ENCODE assay signal across 8 mouse cellular contexts in genomic region chr5:112847985-112848542, GRCm38 (mm10). TPM values are rescaled to one million over a fixed set of nuclear protein-coding genes. Genes with fewer than 3 reads are reported as not detected.
DNase-seq lines count a peak whose midpoint lies in the region; ATAC-seq and TF ChIP-seq lines count a peak whose summit lies in the region.
"Had no signal": no experiment of that assay in that cellular context is flagged by ENCODE, and none has a peak within 500 bp of the region (broad histone marks: within the 10 kb centered on the region; RNA-seq: fewer than 3 reads in every experiment).

No protein-coding gene starts in this region.

- H3K27ac ChIP-seq in ES-Bruce4 (ENCODE audit: insufficient read depth, low read length), result no peak overlapping the region
- no peak overlapping the region for H3K27ac ChIP-seq in embryonic facial prominence, embryonic 11.5 days (replicated peaks; ENCODE audit: low read depth, low read length)
- H3K27ac ChIP-seq in hindbrain, embryonic 13.5 days, result peak overlapping the region; percentile 55; the same call in 1 of the 2 replicates
- no peak overlapping the region for H3K27ac ChIP-seq in midbrain, embryonic 12.5 days (replicated peaks)
- H3K27ac ChIP-seq in gastrocnemius, adult 2 months, result no peak overlapping the region
- H3K27ac ChIP-seq: macrophage had no signal

- H3K4me1 ChIP-seq in ES-Bruce4 (ENCODE audit: control insufficient read depth, insufficient read depth, low read length), result peaks cover 3% of the 10 kb centered on the region
- no peaks in the 10 kb centered on the region; the same call in 1 of the 2 replicates for H3K4me1 ChIP-seq in embryonic facial prominence, embryonic 11.5 days (ENCODE audit: control insufficient read depth, insufficient read depth, low read length)
- peaks cover 77% of the 10 kb centered on the region for H3K4me1 ChIP-seq in hindbrain, embryonic 13.5 days (replicated peaks)
- peaks cover 68% of the 10 kb centered on the region for H3K4me1 ChIP-seq in midbrain, embryonic 12.5 days

- DNase-seq in embryonic facial prominence, embryonic 11.5 days (ENCODE audit: low spot score), result peak; percentile 8
- DNase-seq in gastrocnemius, adult 2 months, result no peak
- DNase-seq in left cerebral cortex, postnatal 14 days (ENCODE audit: low spot score in 2 of 2), result no peak
- no peak for DNase-seq in urinary bladder, postnatal 25 days (ENCODE audit: low spot score)

- no peaks in the 10 kb centered on the region for H3K36me3 ChIP-seq in ES-Bruce4 (ENCODE audit: control insufficient read depth, insufficient read depth, low read length, poor library complexity, severe bottlenecking)
- H3K36me3 ChIP-seq in embryonic facial prominence, embryonic 11.5 days (replicated peaks; ENCODE audit: control insufficient read depth, insufficient read depth, low read depth, low read length), result no peaks in the 10 kb centered on the region
- H3K36me3 ChIP-seq in hindbrain, embryonic 13.5 days, result no peaks in the 10 kb centered on the region
- no peaks in the 10 kb centered on the region for H3K36me3 ChIP-seq in midbrain, embryonic 12.5 days

- TF ChIP-seq CTCF in ES-Bruce4 (IDR thresholded peaks at IDR 0.05; ENCODE audit: low read depth, low read length), result no peak
- TF ChIP-seq CTCF in gastrocnemius, adult 2 months (IDR thresholded peaks at IDR 0.05), result no peak

- no peaks in the 10 kb centered on the region for H3K9me3 ChIP-seq in ES-Bruce4 (replicated peaks; ENCODE audit: control insufficient read depth, insufficient read depth, low read length, poor library complexity, severe bottlenecking)
- H3K9me3 ChIP-seq in embryonic facial prominence, embryonic 11.5 days (replicated peaks; ENCODE audit: control insufficient read depth, low read length), result no peaks in the 10 kb centered on the region
- H3K9me3 ChIP-seq in hindbrain, embryonic 13.5 days, result no peaks in the 10 kb centered on the region
- H3K9me3 ChIP-seq in midbrain, embryonic 12.5 days, result no peaks in the 10 kb centered on the region

- peak overlapping the region; percentile 9; the same call in 1 of the 2 replicates for H3K4me3 ChIP-seq in ES-Bruce4 (ENCODE audit: low read depth, low read length)
- H3K4me3 ChIP-seq in embryonic facial prominence, embryonic 11.5 days (ENCODE audit: low read depth, low read length), result no peak overlapping the region
- no peak overlapping the region for H3K4me3 ChIP-seq in hindbrain, embryonic 13.5 days
- 0 out of 2 replicates have a peak overlapping the region, but pooled peaks have one; percentile 3 for H3K4me3 ChIP-seq in midbrain, embryonic 12.5 days
- H3K4me3 ChIP-seq in gastrocnemius, adult 2 months, result no peak overlapping the region

- TF ChIP-seq EP300 in ES-Bruce4 (IDR thresholded peaks at IDR 0.05; ENCODE audit: insufficient read depth, low read depth, low read length), result no peak

- no peak overlapping the region for H3K9ac ChIP-seq in ES-Bruce4 (ENCODE audit: low read depth, poor library complexity, severe bottlenecking)
- no peak overlapping the region for H3K9ac ChIP-seq in embryonic facial prominence, embryonic 11.5 days (replicated peaks; ENCODE audit: low read length)
- no peak overlapping the region for H3K9ac ChIP-seq in hindbrain, embryonic 13.5 days
- H3K9ac ChIP-seq in midbrain, embryonic 12.5 days (replicated peaks), result no peak overlapping the region

- no peak for TF ChIP-seq POLR2A in ES-Bruce4 (IDR thresholded peaks at IDR 0.05; ENCODE audit: insufficient read depth, low read length)

- 9% methylated on average over 25 of the region's 25 CpGs for WGBS in embryonic facial prominence, embryonic 11.5 days
- 2% methylated on average over 25 of the region's 25 CpGs for WGBS in hindbrain, embryonic 13.5 days
- 7% methylated on average over 24 of the region's 25 CpGs for WGBS in midbrain, embryonic 12.5 days

- H3K27me3 ChIP-seq in ES-Bruce4 (ENCODE audit: control insufficient read depth, insufficient read depth, low read length, poor library complexity, severe bottlenecking), result no peaks in the 10 kb centered on the region
- H3K27me3 ChIP-seq in embryonic facial prominence, embryonic 11.5 days (ENCODE audit: control insufficient read depth, insufficient read depth, low read length), result no peaks in the 10 kb centered on the region
- H3K27me3 ChIP-seq in hindbrain, embryonic 13.5 days, result peaks cover 19% of the 10 kb centered on the region; the same call in 1 of the 2 replicates
- peaks cover 43% of the 10 kb centered on the region for H3K27me3 ChIP-seq in midbrain, embryonic 12.5 days

- intact Hi-C loops in gastrocnemius, adult 2 months (cut with DNase I), result no loop called here
- intact Hi-C loops in left cerebral cortex, postnatal 14 days (cut with DNase I), result loop anchor here (5.0 kb wide), 1 partner anchor 271 kb away; the partner anchor contains the start of gene Sez6l

- ATAC-seq in embryonic facial prominence, embryonic 11.5 days (replicated peaks; ENCODE audit: insufficient number of reproducible peaks, low FRiP score, low TSS enrichment, low read depth), result no peak
- no peak for ATAC-seq in hindbrain, embryonic 13.5 days (ENCODE audit: low FRiP score)
- no peak for ATAC-seq in midbrain, embryonic 12.5 days (ENCODE audit: low FRiP score, low read depth)

- H3K4me2 ChIP-seq in embryonic facial prominence, embryonic 11.5 days (ENCODE audit: low read depth, low read length), result peak overlapping the region; percentile 3
- peak overlapping the region; percentile 18; the same call in 1 of the 2 replicates for H3K4me2 ChIP-seq in hindbrain, embryonic 13.5 days
- peak overlapping the region; percentile 34 for H3K4me2 ChIP-seq in midbrain, embryonic 12.5 days (replicated peaks)

RNA-seq across cellular contexts. Expression of gene Myo18b, which starts 48.1 kb away (rescaled TPM):
- 0.69 and 0.78 TPM in 2 replicates for polyA plus RNA-seq in ES-Bruce4 (2011; ENCODE audit: insufficient read depth, insufficient read length, low read depth, missing spikeins)
- polyA plus RNA-seq in embryonic facial prominence, embryonic 11.5 days (2014; fragmentation: Nextera tagmentation; extraction: Ambion mirVana), result 0.14 and 0.52 TPM in 2 replicates
- 1.1 and 1.6 TPM in 2 replicates for polyA plus RNA-seq in hindbrain, embryonic 13.5 days (2015; fragmentation: Nextera tagmentation; extraction: Ambion mirVana)
- 1.8 and 2.1 TPM in 2 replicates for polyA plus RNA-seq in midbrain, embryonic 12.5 days (2016; fragmentation: Nextera tagmentation; extraction: Ambion mirVana)
- 100 to 1,000 TPM; 319 to 413 TPM for total RNA-seq in gastrocnemius, adult 2 months (2021)
- 1 to 10 TPM; 2.8 to 3.0 TPM for total RNA-seq in left cerebral cortex, postnatal 14 days (2021)

Comparison
In these comparisons a context has a peak if more than half of its experiments do, and no peak if none do; other contexts are left out.
1. H3K4me3 ChIP-seq: peak in ES-Bruce4 (single experiment) and midbrain, embryonic 12.5 days (single experiment); none in embryonic facial prominence, embryonic 11.5 days (single experiment), hindbrain, embryonic 13.5 days (single experiment) and gastrocnemius, adult 2 months (single experiment).
2. Peak in every context shown above with its lines, with median percentiles within 50 percentile points of each other: H3K4me2 ChIP-seq.